Mouse (Mus musculus): ENCODE results near the gene Ccdc27. TPM values are rescaled to one million over a fixed set of nuclear protein-coding genes. Genes with fewer than 3 reads are reported as not detected.
A peak's percentile ranks its signal among the peaks of the same experiment; 100 is the strongest.

Gene Ccdc27
- polyA plus RNA-seq, 1 experiment from 2014 or later, result not detected

DNA sequence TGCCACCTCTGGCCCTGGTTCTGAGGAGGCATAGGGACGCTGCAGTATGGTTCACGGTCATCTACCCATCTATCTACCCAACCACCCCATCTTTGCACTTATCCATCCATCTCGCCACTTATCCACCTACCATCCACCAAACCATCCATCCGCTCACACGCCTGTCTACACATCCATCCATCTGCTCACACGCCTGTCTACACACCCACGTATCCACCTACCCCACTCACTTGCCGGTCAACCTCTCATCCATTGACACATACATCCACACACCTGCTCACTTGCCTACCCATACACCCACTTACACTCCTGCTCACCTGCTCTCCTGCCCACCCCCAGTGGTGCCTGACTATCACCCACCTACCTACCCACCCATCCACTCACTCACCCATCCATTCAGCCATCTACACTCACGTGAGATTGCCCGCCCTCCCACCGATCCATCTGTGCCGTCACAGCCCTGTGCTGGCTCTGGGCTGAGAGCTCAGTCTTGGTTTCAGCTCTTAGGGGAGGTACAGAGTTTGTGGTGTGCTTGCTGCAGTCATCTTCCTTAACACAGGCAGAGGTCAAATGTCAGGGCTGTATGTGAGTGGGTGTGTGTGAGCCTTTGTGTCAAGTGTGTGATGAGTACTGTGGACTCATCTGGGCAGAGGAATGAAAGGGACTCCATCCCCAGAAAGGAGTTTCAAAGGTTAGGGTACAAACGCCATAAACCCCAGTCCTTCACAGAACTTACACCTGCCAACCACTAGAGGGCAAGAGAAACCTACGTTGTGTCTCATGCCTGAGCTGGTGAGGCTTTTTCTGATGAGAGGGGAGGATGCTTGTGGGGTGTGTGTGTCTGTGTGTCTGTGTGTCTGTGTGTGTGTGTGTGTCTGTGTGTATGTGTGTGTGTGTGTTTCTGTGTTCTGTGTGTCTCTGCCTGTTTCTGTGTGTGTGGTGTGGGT, 22.6 kb upstream of the Ccdc27 start:
- WGBS, result 61% methylated on average over 14 of the region's 14 CpGs
- ATAC-seq (ENCODE audit: insufficient number of reproducible peaks, insufficient read depth, low FRiP score, low TSS enrichment, low read depth), result no peak
- no peaks in the 10 kb centered on the region for H3K4me1 ChIP-seq
- no peak overlapping the region for H3K4me3 ChIP-seq
- peaks cover 18% of the 10 kb centered on the region for H3K27me3 ChIP-seq
- no peak overlapping the region for H3K4me2 ChIP-seq
- no peak overlapping the region for H3K9ac ChIP-seq
- H3K9me3 ChIP-seq, result no peaks in the 10 kb centered on the region
- no peak overlapping the region for H3K27ac ChIP-seq
- no peaks in the 10 kb centered on the region for H3K36me3 ChIP-seq

DNA sequence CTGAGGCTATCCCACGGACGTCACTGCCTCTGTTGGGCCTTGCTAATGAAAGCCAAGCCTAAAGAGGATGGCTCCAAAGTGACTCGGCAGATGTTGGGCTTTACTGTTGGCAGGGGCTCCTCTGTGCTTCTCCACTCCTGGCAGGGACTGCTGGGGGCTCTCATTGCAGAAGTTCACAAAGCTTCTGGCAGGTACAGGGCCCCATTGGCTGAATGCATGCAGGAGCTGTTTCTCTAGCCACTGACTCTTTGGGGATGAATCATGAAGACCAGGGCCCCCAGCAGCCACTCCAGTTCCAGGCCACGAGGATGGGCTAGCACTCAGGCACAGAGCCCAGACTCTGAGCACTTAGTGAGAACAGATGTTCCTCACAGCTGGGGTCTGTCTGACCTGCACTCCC, 15.2 kb upstream of the Ccdc27 start:
- peaks cover 24% of the 10 kb centered on the region for H3K4me1 ChIP-seq
- no peak overlapping the region for H3K9ac ChIP-seq
- no peaks in the 10 kb centered on the region for H3K9me3 ChIP-seq
- no peak for ATAC-seq (ENCODE audit: insufficient number of reproducible peaks, insufficient read depth, low FRiP score, low TSS enrichment, low read depth)
- H3K27me3 ChIP-seq, result no peaks in the 10 kb centered on the region
- no peak overlapping the region for H3K4me2 ChIP-seq
- no peaks in the 10 kb centered on the region for H3K36me3 ChIP-seq
- 0 out of 2 replicates have a peak overlapping the region, but pooled peaks have one; percentile 12 for H3K27ac ChIP-seq
- H3K4me3 ChIP-seq, result no peak overlapping the region
- 40% methylated on average over 4 of the region's 4 CpGs for WGBS

DNA sequence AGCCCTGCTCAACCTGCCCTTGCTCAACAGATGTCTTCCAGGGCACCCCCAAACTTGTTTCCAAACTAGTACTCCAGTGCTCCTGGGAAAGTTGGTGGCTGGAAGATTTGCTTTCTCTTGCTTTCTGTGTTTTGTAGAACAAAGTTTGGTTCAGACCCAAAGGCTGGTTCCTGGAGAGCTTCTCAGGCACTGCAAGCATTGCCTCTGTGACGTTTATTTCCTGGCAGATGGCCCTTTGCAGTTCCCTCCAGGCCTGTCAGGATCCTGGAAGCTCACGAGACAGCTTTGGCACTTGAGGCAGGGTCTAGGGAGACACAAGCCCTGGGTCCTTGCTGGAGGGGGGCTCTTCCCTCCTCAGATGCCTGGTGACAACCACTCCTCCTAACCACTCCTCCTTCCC, 14.2 kb upstream of the Ccdc27 start:
- no peak overlapping the region for H3K4me2 ChIP-seq
- H3K9me3 ChIP-seq, result no peaks in the 10 kb centered on the region
- H3K4me3 ChIP-seq, result no peak overlapping the region
- H3K36me3 ChIP-seq, result no peaks in the 10 kb centered on the region
- ATAC-seq (ENCODE audit: insufficient number of reproducible peaks, insufficient read depth, low FRiP score, low TSS enrichment, low read depth), result no peak
- peak overlapping the region; percentile 21; the same call in 1 of the 2 replicates for H3K9ac ChIP-seq
- no peaks in the 10 kb centered on the region for H3K27me3 ChIP-seq
- H3K27ac ChIP-seq, result peak overlapping the region; percentile 80
- WGBS, result 24% methylated on average over 2 of the region's 2 CpGs
- H3K4me1 ChIP-seq, result peaks cover 24% of the 10 kb centered on the region

DNA sequence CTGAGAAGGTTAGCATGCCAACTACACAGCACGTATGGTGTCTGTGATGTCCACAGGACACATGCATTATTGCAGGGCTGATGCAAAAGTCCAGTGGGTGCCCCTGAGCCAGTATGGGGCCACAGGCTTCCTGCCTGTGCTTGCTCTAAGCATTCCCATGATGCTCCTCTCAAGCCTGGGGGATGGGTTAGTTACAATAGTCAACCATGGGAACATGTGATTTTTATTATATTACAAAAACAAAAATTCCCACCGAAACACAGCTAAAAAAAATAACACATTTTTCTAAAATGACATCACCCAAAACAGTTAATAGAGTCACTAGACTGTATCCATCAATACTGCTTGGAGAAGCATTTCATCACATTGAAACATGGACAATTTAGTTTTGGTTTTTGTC, 13.6 kb upstream of the Ccdc27 start:
- Histone ChIP-seq H3K4me2 (no peak overlapping the region), H3K36me3 (no peaks in the 10 kb centered on the region), H3K27me3 (no peaks in the 10 kb centered on the region), H3K4me1 (peaks cover 24% of the 10 kb centered on the region), H3K4me3 (no peak overlapping the region), H3K9ac (no peak overlapping the region), H3K27ac (peak overlapping the region; percentile 66), H3K9me3 (no peaks in the 10 kb centered on the region)
- 40% methylated on average over 2 of the region's 2 CpGs for WGBS
- ATAC-seq (ENCODE audit: insufficient number of reproducible peaks, insufficient read depth, low FRiP score, low TSS enrichment, low read depth), result no peak

DNA sequence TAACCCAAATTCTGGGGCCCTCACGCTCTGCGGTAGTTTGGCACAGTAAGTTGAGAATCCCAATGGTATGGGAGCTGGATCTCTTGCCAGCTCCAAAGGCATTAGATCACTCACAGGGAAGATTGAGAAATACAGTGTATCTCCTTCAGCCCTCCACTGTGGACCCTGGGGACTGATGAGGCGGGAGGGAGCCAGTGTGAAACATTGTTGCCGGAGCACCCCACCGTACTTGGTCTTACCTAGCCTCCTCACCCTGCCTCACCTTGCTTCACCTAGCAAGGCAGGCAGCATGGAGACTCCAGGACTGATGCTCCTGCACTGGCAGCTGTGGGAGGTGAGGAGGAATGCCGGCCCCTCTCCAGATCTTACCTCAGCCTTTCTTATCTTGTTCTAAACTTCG, 13.0 kb upstream of the Ccdc27 start:
- H3K4me1 ChIP-seq, result peaks cover 24% of the 10 kb centered on the region
- H3K4me2 ChIP-seq, result no peak overlapping the region
- H3K9ac ChIP-seq, result 0 out of 2 replicates have a peak overlapping the region, but pooled peaks have one; percentile 33
- no peak for ATAC-seq (ENCODE audit: insufficient number of reproducible peaks, insufficient read depth, low FRiP score, low TSS enrichment, low read depth)
- no peaks in the 10 kb centered on the region for H3K9me3 ChIP-seq
- H3K27ac ChIP-seq, result peak overlapping the region; percentile 66
- H3K4me3 ChIP-seq, result no peak overlapping the region
- H3K27me3 ChIP-seq, result no peaks in the 10 kb centered on the region
- H3K36me3 ChIP-seq, result no peaks in the 10 kb centered on the region
- 81% methylated on average over 7 of the region's 7 CpGs for WGBS

DNA sequence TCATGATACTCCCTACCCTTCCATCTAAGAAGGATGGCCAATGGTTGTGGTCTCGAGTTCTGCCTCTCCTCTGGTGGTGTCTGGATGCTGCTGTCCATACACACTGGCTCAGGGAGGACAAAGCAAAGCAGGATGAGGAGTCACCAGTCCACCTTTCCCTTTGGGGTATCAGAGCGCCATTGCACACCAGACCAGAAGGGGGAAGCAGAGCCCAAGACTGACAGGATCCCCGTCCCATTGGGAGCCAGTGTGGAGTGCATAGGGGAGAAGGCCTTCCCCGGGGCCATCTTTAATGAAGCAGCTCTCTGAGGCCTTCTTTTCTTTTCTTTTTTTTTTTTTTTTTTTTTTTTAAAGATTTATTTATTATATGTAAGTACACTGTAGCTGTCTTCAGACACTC, 10.6 kb upstream of the Ccdc27 start:
- H3K27ac ChIP-seq, result no peak overlapping the region
- H3K9ac ChIP-seq, result no peak overlapping the region
- peaks cover 23% of the 10 kb centered on the region for H3K4me1 ChIP-seq
- H3K9me3 ChIP-seq, result no peaks in the 10 kb centered on the region
- H3K36me3 ChIP-seq, result no peaks in the 10 kb centered on the region
- H3K4me3 ChIP-seq, result no peak overlapping the region
- no peak overlapping the region for H3K4me2 ChIP-seq
- ATAC-seq (ENCODE audit: insufficient number of reproducible peaks, insufficient read depth, low FRiP score, low TSS enrichment, low read depth), result no peak
- WGBS, result 69% methylated on average over 4 of the region's 4 CpGs
- H3K27me3 ChIP-seq, result no peaks in the 10 kb centered on the region

DNA sequence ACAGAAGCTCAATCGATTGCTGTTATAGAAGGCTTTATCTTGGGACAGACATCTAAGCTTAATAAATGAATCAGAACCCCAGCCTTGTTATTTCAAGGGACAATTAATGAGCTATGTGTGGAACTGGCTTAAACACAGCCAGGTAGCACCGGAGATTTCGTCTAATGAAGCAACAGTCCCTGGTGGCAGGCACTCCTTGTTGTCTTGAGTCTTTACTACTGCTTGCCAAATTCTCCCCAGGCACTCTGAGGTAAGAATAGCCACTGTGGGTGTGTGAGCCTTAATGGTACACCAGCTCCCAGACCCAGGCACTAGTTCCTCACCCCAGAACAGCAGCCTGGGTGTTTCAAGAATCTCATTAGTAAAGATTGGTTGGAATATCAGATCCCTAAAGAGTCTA, 8.9 kb upstream of the Ccdc27 start:
- H3K9me3 ChIP-seq, result no peaks in the 10 kb centered on the region
- no peak overlapping the region for H3K27ac ChIP-seq
- ATAC-seq (ENCODE audit: insufficient number of reproducible peaks, insufficient read depth, low FRiP score, low TSS enrichment, low read depth), result no peak
- H3K4me2 ChIP-seq, result no peak overlapping the region
- no peaks in the 10 kb centered on the region for H3K36me3 ChIP-seq
- H3K27me3 ChIP-seq, result no peaks in the 10 kb centered on the region
- H3K4me1 ChIP-seq, result peaks cover 8% of the 10 kb centered on the region
- H3K9ac ChIP-seq, result no peak overlapping the region
- 85% methylated on average over 3 of the region's 3 CpGs for WGBS
- no peak overlapping the region for H3K4me3 ChIP-seq

DNA sequence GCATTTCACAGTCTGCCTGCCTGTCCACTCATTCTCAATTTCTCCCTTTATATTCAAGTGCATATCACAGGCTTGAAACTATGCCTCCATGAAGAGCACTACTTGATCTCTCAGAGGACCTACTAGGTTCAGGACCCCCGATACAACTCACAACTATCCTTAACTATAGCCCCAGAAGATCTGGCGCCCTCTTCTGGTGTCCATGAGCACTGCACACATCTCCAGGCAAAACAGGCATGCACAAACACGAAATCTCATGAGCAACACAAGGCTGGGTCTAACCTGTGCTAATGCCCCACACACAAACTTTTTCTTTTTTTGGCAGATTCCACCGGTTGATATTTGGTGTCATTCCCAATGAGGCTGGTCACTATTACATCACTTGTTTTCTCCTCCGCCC, 3.4 kb upstream of the Ccdc27 start:
- ATAC-seq (ENCODE audit: insufficient number of reproducible peaks, insufficient read depth, low FRiP score, low TSS enrichment, low read depth), result no peak

DNA sequence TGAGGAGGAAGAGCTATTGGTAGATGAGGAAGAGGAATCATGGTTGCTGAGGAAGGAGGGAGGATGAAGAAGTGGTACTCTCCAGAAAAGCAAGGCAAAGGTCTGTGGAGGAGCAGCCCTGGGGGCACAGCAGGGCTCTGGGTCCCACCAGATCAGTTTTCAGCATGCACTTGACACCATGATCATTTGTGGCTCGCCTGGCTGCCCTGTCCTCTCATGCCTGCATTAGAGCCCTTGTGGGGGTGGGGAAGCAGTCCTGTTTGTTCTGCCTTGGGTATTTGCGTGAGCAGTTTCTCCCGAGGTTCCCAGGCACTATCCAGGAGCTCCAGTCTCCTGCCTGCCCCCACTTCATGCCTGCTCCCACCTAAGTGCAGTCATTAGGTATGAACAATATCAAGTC, 5.4 kb downstream of the Ccdc27 start:
- WGBS, result 29% methylated on average over 3 of the region's 3 CpGs

More for the DNA sequence above, 3.4 kb upstream of the Ccdc27 start:
- H3K4me2 ChIP-seq, result no peak overlapping the region
- WGBS, result 66% methylated on average over 5 of the region's 5 CpGs
- no peak overlapping the region for H3K4me3 ChIP-seq
- no peaks in the 10 kb centered on the region for H3K27me3 ChIP-seq
- H3K9me3 ChIP-seq, result no peaks in the 10 kb centered on the region
- H3K9ac ChIP-seq, result no peak overlapping the region
- H3K27ac ChIP-seq, result no peak overlapping the region
- H3K4me1 ChIP-seq, result no peaks in the 10 kb centered on the region
- no peaks in the 10 kb centered on the region for H3K36me3 ChIP-seq

DNA sequence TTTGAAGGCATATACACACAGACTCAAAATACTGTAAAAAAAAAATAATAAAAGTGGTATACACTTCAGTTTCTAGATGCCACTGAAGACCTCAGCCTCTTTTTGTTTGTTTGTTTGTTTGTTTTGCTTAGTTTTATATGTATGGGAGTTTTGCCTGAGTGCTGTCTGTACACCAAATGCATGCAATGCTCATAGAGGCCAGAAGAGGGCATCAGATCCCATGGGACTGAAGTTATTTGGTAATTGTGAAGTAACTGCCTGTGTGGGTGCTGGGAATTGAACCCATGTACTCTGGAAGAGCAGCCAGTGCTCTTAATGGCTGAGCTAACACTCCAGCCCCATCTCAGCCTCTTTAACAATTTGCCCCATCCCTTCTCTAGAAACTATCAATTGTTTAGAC, 13.8 kb downstream of the Ccdc27 start:
- no peak overlapping the region for H3K27ac ChIP-seq
- H3K4me2 ChIP-seq, result no peak overlapping the region
- ATAC-seq (ENCODE audit: insufficient number of reproducible peaks, insufficient read depth, low FRiP score, low TSS enrichment, low read depth), result no peak
- no peaks in the 10 kb centered on the region for H3K9me3 ChIP-seq
- no peaks in the 10 kb centered on the region for H3K36me3 ChIP-seq
- no peak overlapping the region for H3K4me3 ChIP-seq
- no peak overlapping the region for H3K9ac ChIP-seq
- peaks cover 25% of the 10 kb centered on the region for H3K4me1 ChIP-seq
- peaks cover 41% of the 10 kb centered on the region for H3K27me3 ChIP-seq

More for the DNA sequence above, 5.4 kb downstream of the Ccdc27 start:
- Histone ChIP-seq H3K27ac (no peak overlapping the region), H3K4me3 (no peak overlapping the region), H3K36me3 (no peaks in the 10 kb centered on the region), H3K9me3 (no peaks in the 10 kb centered on the region), H3K27me3 (0 out of 2 replicates have a peak, but pooled peaks cover 3% of the 10 kb centered on the region), H3K9ac (no peak overlapping the region), H3K4me2 (no peak overlapping the region), H3K4me1 (no peaks in the 10 kb centered on the region)
- no peak for ATAC-seq (ENCODE audit: insufficient number of reproducible peaks, insufficient read depth, low FRiP score, low TSS enrichment, low read depth)

DNA sequence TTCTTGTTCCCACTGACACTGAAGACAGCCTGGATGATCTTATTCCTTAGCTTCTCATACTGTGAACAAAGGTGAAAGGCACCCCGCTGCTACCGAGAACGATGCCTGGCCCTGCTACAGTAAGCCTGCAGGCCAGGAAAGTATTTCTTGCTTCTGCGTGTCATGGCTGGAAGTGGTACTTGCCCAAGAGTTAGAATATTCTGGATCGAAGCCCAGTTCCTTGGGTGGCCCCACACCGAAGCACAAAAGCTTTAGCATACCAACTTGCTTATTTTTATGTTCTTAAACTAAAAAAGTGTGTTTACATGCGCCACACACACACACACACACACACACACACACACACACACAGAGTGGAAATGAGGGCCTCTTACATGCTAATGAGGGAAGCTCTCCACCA, 14.4 kb downstream of the Ccdc27 start:
- no peak overlapping the region for H3K4me2 ChIP-seq
- no peak for ATAC-seq (ENCODE audit: insufficient number of reproducible peaks, insufficient read depth, low FRiP score, low TSS enrichment, low read depth)
- peaks cover 25% of the 10 kb centered on the region for H3K4me1 ChIP-seq
- H3K9me3 ChIP-seq, result no peaks in the 10 kb centered on the region
- WGBS, result 64% methylated on average over 7 of the region's 7 CpGs
- H3K4me3 ChIP-seq, result no peak overlapping the region
- no peak overlapping the region for H3K9ac ChIP-seq
- no peaks in the 10 kb centered on the region for H3K36me3 ChIP-seq
- 0 out of 2 replicates have a peak overlapping the region, but pooled peaks have one; percentile 22 for H3K27ac ChIP-seq
- H3K27me3 ChIP-seq, result peaks cover 41% of the 10 kb centered on the region

DNA sequence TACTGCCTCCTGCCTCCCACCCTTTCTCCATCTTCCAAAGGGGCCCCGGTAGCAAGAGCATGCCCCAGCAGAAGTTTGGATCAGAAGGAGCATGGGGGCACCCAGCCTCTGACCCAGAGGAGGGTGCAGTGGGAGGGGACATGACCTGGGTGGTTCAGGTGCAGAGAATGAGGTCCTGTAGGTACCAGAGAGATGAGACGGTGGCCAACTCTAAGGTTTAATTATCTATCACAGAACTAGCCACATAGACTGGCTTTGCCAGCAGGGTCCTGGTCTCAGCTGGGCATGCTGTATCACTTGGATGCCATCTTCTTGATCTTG, 16.1 kb downstream of the Ccdc27 start:
- Histone ChIP-seq H3K4me1 (peaks cover 25% of the 10 kb centered on the region), H3K9ac (peak overlapping the region; percentile 66), H3K36me3 (peaks cover 11% of the 10 kb centered on the region), H3K4me3 (peak overlapping the region; percentile 43), H3K9me3 (no peaks in the 10 kb centered on the region), H3K27ac (no peak overlapping the region), H3K27me3 (peaks cover 41% of the 10 kb centered on the region), H3K4me2 (peak overlapping the region; percentile 72)
- ATAC-seq (ENCODE audit: insufficient number of reproducible peaks, insufficient read depth, low FRiP score, low TSS enrichment, low read depth), result no peak
- WGBS, result 20% methylated on average over 2 of the region's 2 CpGs
